In genomic region chr4:77513041-77513440, GRCm38 (mm10) we compare ENCODE assay signal across 29 mouse cellular contexts.
"Had no signal": no experiment of that assay in that cellular context is flagged by ENCODE, and none has a peak within 500 bp of the region (broad histone marks: within the 10 kb centered on the region; RNA-seq: fewer than 3 reads in every experiment).

No protein-coding gene starts in this region.

- H3K36me3 ChIP-seq: limb, embryonic 10.5 days; limb, embryonic 12.5 days; limb, embryonic 13.5 days; limb, embryonic 15.5 days; liver, embryonic 12.5 days; liver, embryonic 13.5 days; liver, embryonic 15.5 days; lung, embryonic 15.5 days; midbrain, embryonic 12.5 days; neural tube, embryonic 12.5 days; neural tube, embryonic 13.5 days had no signal

- H3K4me1 ChIP-seq: limb, embryonic 10.5 days; limb, embryonic 12.5 days; limb, embryonic 13.5 days; limb, embryonic 15.5 days; liver, embryonic 12.5 days; liver, embryonic 13.5 days; liver, embryonic 15.5 days; lung, embryonic 15.5 days; megakaryocyte, embryonic 14.5 days; midbrain, embryonic 12.5 days; neural tube, embryonic 12.5 days; neural tube, embryonic 13.5 days had no signal

- H3K27ac ChIP-seq: left cerebral cortex, adult 2 months; limb, embryonic 10.5 days; limb, embryonic 12.5 days; limb, embryonic 13.5 days; limb, embryonic 15.5 days; liver, embryonic 12.5 days; liver, embryonic 13.5 days; liver, embryonic 14.5 days; liver, embryonic 15.5 days; lung, embryonic 15.5 days; macrophage; midbrain, embryonic 12.5 days; neural tube, embryonic 12.5 days; neural tube, embryonic 13.5 days had no signal

- H3K4me2 ChIP-seq: limb, embryonic 12.5 days; limb, embryonic 13.5 days; limb, embryonic 15.5 days; liver, embryonic 11.5 days; liver, embryonic 12.5 days; liver, embryonic 13.5 days; liver, embryonic 15.5 days; lung, embryonic 14.5 days; lung, embryonic 15.5 days; midbrain, embryonic 11.5 days; midbrain, embryonic 12.5 days; neural tube, embryonic 12.5 days; neural tube, embryonic 13.5 days had no signal

- ATAC-seq: liver, embryonic 12.5 days; liver, postnatal 0 days; lung, postnatal 0 days had no signal

- H3K27me3 ChIP-seq: limb, embryonic 12.5 days; limb, embryonic 13.5 days; limb, embryonic 15.5 days; liver, embryonic 12.5 days; liver, embryonic 13.5 days; liver, embryonic 15.5 days; lung, embryonic 15.5 days; megakaryocyte, embryonic 14.5 days; midbrain, embryonic 12.5 days; neural tube, embryonic 12.5 days; neural tube, embryonic 13.5 days had no signal

- H3K9ac ChIP-seq: limb, embryonic 12.5 days; limb, embryonic 13.5 days; limb, embryonic 15.5 days; liver, embryonic 12.5 days; liver, embryonic 13.5 days; liver, embryonic 14.5 days; liver, embryonic 15.5 days; liver, postnatal 0 days; lung, embryonic 14.5 days; lung, embryonic 15.5 days; midbrain, embryonic 12.5 days; neural tube, embryonic 12.5 days; neural tube, embryonic 13.5 days had no signal

- H3K4me3 ChIP-seq: left cerebral cortex, adult 2 months; limb, embryonic 10.5 days; limb, embryonic 12.5 days; limb, embryonic 13.5 days; limb, embryonic 15.5 days; liver, embryonic 12.5 days; liver, embryonic 13.5 days; liver, embryonic 15.5 days; lung, embryonic 15.5 days; megakaryocyte, embryonic 14.5 days; midbrain, embryonic 12.5 days; myocyte; neural tube, embryonic 12.5 days; neural tube, embryonic 13.5 days had no signal

- H3K9me3 ChIP-seq: limb, embryonic 10.5 days; limb, embryonic 12.5 days; limb, embryonic 13.5 days; limb, embryonic 15.5 days; liver, embryonic 12.5 days; liver, embryonic 13.5 days; liver, embryonic 15.5 days; lung, embryonic 15.5 days; megakaryocyte, embryonic 14.5 days; midbrain, embryonic 12.5 days; neural tube, embryonic 12.5 days; neural tube, embryonic 13.5 days had no signal

- DNase-seq: left cerebral cortex, postnatal 4 days; liver; liver, embryonic 13.5 days; liver, postnatal 0 days; lung, adult 18-20 months; lung, adult 2 months; lung, embryonic 14.5 days; lung, postnatal 10 days; lung, postnatal 14 days; lung, postnatal 36 days; lung, postnatal 4 days had no signal
